Mouse (Mus musculus) liver, adult 2 months (tissue): Measurements from ENCODE around the gene Lmf1.

Experiments used
- CTCF ChIP-seq: fragments of 200-500 bp; IDR thresholded peaks from 2 replicates; pipeline ENCODE4 v1.5.1; 2011; ENCODE audit warnings: low read depth, low read length, control low read depth
- POLR2A ChIP-seq: fragments of 200-500 bp; IDR thresholded peaks from 2 replicates; pipeline ENCODE4 v1.6.1; 2011; ENCODE audit warnings: low read length, control low read depth; ENCODE audit not compliant: insufficient read depth; ENCODE audit errors: extremely low read depth

- TF ChIP-seq CTCF: no peak
- TF ChIP-seq POLR2A: no peak
These were observed 56.9 kb downstream of the Lmf1 start for GRCm38 (mm10) chr17:25635806-25636205.
